Mouse (Mus musculus): ENCODE results near the gene Gm281. TPM values are rescaled to one million over a fixed set of nuclear protein-coding genes. Genes with fewer than 3 reads are reported as not detected.

Gm281 gene
- total RNA-seq, 2 experiments from 2014 or later, result not detected

DNA sequence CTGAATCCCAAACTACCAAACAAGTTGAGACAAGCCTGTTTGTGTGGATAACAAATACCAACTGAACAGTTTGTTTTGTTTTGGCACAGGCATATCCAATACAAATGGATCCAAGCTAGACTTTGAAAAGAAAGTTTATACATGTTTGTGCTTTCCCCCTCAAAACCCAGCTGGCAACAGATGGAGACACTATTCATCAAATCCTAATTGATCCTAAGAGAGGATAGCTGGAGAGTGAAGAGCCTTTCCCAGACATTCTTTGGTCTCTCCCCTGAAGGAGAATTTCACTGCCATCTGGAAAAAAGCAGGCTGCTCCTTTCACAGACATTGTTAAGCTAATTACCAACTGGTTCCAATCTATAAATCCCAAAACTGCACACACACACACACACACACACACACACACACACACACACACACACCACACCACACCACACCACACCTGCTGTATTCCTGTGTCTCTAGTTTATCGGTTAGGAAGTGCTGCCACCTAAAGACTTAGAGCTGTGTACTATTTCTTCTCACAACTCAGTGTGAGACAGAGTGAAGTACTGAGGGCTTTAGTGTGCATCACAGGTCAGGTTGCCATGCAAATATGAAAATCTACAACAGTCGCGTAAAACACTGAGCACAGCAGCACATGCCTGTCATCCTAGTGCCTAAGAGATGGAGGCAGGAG is 101.3 kb downstream of the Gm281 start:
- DNase-seq, result no peak

DNA sequence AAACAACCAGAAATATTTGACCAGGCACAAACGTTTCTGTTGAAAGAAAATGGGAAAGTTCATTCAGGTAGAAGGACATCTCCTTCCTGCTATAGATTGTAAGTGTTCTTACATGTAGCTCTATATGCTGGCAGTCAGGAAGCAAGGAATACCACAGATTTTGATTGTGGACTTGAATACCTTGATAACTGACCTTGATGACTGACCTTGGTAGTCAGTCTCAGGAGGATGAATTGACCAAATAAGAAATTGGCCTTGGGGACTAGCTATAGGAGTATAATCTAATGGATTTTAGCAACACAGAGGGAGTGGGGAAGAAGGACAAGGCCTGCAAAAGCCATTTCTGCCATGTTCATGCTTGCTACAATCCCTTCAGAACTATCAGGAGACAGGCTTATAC is 123.8 kb downstream of the Gm281 start:
- no peak for DNase-seq

- DNase-seq, result no peak
These were observed 124.3 kb downstream of the Gm281 start for GRCm38 (mm10) chr14:13790001-13790400.

- DNase-seq, result no peak
These were observed 131.3 kb downstream of the Gm281 start for GRCm38 (mm10) chr14:13782970-13783369.

GRCm38 (mm10) chr14:13778383-13778782 is 135.9 kb downstream of the Gm281 start:
- DNase-seq, result no peak

GRCm38 (mm10) chr14:13771163-13771562 is 143.1 kb downstream of the Gm281 start:
- no peak for DNase-seq

GRCm38 (mm10) chr14:13770686-13771085 is 143.6 kb downstream of the Gm281 start:
- DNase-seq, result no peak

Small RNAs within 50 kb of the gene (microRNA-seq; reads per million reads assigned to microRNA genes)
- 0 reads per million in 2 experiments for gene Gm27506

Other genes starting within 250 kb of the Gm281 start
- not detected for gene Sntn, start 243.6 kb downstream of the Gm281 start, total RNA-seq (2021)
- gene Atxn7, start 47.0 kb upstream of the Gm281 start, total RNA-seq (2021), result 10 to 100 TPM; 14.9 to 15.4 TPM
- gene Thoc7, start 47.4 kb upstream of the Gm281 start, total RNA-seq (2021), result 100 to 1,000 TPM; 128 to 132 TPM
- 100 to 1,000 TPM; 177 to 194 TPM for gene Psmd6, start 206.5 kb upstream of the Gm281 start, total RNA-seq (2021)